Mouse (Mus musculus): ENCODE results near the gene Znrf1. TPM values are rescaled to one million over a fixed set of nuclear protein-coding genes. Genes with fewer than 3 reads are reported as not detected.
"Not testable (repeated sequence)": the region's sequence is repeated elsewhere in the genome, so short reads cannot be mapped to it uniquely, and the experiment has no call there.

The Znrf1 gene
- 104 TPM in 2 replicates for polyA plus RNA-seq (2016; fragmentation: Nextera tagmentation; extraction: Ambion mirVana)

DNA sequence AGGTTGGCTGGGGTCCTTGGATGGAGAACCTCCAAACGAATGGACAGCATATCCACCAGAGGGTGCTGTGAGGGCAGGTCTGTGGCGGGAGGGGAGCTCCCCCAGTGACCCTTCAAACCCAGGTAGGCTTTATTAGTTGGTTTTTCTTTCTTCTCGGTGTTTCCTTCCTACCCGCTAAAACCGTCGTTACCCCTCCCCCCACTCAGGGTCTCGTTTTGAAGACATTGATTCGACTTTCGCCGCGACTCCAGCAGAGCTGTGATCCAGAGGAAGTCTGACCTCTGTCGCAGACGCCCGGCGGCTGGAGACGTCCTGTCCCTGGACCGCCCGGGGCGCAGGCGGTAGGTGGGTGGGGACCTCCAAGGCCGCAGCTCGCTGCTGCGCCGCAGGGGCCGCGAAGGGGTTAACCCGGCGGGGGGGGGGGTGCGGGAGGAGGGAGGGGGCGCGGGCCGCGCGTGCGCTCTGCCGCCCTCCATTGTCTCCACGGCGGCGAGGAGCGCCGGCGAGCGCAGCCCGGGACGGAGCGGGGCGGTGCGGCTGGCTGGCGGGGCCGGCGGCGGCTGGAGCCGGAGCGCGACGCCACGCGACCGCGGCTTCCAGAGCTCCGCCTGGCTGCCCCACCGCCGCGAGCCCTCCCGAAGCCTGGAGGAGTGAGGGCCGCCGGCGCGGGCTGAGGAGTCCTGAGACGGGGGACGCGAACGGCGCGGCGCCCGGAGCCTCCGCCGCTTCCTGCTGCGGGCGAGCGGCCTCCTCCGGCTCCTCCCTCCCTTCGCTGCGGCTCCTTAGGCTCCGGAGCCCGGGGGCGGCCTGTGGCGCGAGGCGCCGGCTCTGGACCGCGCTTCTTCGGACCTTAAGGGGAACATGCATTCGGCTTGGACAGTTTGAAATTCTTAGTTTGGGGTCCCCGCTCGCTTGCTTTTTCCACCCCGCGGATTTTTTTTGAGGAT is at the start of gene Znrf1:
Znrf1 (plus strand) TSS at position 67 of the 947 bp plus-strand sequence.
- Histone ChIP-seq H3K27me3 (no peaks in the 10 kb centered on the region), H3K4me1 (peaks cover 33% of the 10 kb centered on the region), H3K9ac (peak within 1 kb of the TSS; percentile 97), H3K9me3 (replicated peaks) (no peaks in the 10 kb centered on the region), H3K27ac (peak within 1 kb of the TSS; percentile 96), H3K4me2 (replicated peaks) (peak within 1 kb of the TSS; percentile 84), H3K4me3 (peak within 1 kb of the TSS; percentile 83), H3K36me3 (no peaks in the 10 kb centered on the region)
- under 1% methylated on average over 70 of the region's 100 CpGs for WGBS
- peak; percentile 94 for ATAC-seq (ENCODE audit: low FRiP score)

DNA sequence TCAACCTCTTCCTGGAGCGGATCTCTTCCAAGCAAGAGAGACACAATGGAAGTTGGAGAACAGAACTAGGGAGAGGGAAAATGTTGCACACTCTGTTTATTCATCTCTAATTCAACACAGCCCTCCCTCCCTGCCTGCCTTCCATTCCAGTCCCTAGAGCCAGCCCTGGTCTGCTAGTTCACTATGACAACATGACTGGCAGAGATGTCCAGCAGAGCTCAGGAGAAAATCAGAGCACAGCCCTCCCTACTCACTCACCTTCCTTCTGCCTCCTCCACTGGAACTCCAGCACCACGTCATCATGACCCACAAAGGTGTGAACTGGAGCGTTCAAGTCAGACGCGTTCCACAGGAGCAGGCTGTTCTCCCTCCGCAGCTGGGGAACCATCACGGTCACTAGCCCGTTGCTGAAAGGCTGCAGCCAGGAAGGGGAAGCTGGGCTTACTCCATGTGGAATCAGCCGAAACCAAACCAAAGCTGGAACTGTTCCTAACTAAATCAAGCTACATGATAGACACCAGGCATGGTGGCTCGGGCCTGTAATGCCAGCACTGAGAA is 45.8 kb upstream of the Znrf1 start:
- WGBS: 91% methylated on average over 10 of the region's 10 CpGs
- Histone ChIP-seq H3K4me2 (replicated peaks) (no peak overlapping the region), H3K36me3 (peaks cover 10% of the 10 kb centered on the region), H3K9me3 (replicated peaks) (no peaks in the 10 kb centered on the region), H3K27me3 (no peaks in the 10 kb centered on the region), H3K27ac (no peak overlapping the region), H3K4me1 (no peaks in the 10 kb centered on the region), H3K4me3 (no peak overlapping the region), H3K9ac (no peak overlapping the region)
- no peak for ATAC-seq (ENCODE audit: low FRiP score)

GRCm38 (mm10) chr8:111491191-111491590 is 44.7 kb upstream of the Znrf1 start:
- no peak overlapping the region for H3K9ac ChIP-seq
- no peak overlapping the region for H3K27ac ChIP-seq
- no peaks in the 10 kb centered on the region for H3K27me3 ChIP-seq
- no peaks in the 10 kb centered on the region for H3K9me3 ChIP-seq (replicated peaks)
- 84% methylated on average over 7 of the region's 7 CpGs for WGBS
- H3K4me2 ChIP-seq (replicated peaks): no peak overlapping the region
- no peak for ATAC-seq (ENCODE audit: low FRiP score)
- H3K36me3 ChIP-seq: peaks cover 14% of the 10 kb centered on the region
- H3K4me3 ChIP-seq: no peak overlapping the region
- no peaks in the 10 kb centered on the region for H3K4me1 ChIP-seq

DNA sequence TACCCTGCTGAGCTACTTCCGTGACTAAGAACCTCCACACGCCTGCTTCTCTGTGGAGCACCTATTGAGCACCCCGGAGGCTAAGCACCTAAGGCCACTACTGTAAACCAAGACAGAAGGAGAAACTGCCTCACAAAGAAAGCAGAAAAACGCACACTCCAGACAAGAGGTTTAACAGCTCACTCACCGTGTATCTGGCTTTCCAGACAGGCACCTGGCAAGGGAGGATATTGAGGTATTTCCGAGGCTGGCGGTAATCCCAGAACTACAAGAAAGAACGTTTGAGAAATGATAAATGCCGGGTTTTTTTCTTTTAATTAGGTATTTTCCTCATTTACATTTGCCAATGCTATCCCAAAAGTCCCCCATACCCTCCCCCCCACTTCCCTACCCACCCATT is 43.4 kb upstream of the Znrf1 start:
- Histone ChIP-seq H3K4me3 (no peak overlapping the region), H3K9me3 (replicated peaks) (no peaks in the 10 kb centered on the region), H3K27me3 (no peaks in the 10 kb centered on the region), H3K9ac (no peak overlapping the region), H3K27ac (no peak overlapping the region), H3K4me2 (replicated peaks) (no peak overlapping the region), H3K4me1 (no peaks in the 10 kb centered on the region), H3K36me3 (peaks cover 18% of the 10 kb centered on the region)
- no peak for ATAC-seq (ENCODE audit: low FRiP score)
- 92% methylated on average over 9 of the region's 9 CpGs for WGBS

DNA sequence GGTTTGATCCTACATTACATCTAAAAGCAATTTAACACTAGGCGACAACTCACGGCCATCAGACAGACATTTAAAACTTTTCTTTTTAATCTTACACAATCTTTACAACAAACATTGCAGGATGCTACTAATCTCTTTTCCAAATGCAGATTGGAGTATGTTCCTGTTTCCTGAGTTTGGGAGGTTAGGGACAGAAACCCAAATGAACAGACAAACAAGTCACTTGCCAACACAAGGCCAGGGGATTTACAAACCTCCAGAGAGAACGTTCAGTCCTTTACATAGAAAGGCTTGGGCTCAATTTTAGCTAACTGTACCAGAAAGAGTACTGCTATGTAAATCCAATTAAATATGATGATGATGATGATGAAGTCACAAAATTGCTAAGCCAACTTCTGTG is 42.7 kb upstream of the Znrf1 start:
- H3K36me3 ChIP-seq: peaks cover 25% of the 10 kb centered on the region

GRCm38 (mm10) chr8:111496326-111496725 is 39.6 kb upstream of the Znrf1 start:
- Histone ChIP-seq H3K27ac (no peak overlapping the region), H3K27me3 (no peaks in the 10 kb centered on the region), H3K36me3 (peaks cover 41% of the 10 kb centered on the region), H3K4me2 (replicated peaks) (no peak overlapping the region), H3K9ac (no peak overlapping the region), H3K4me3 (no peak overlapping the region), H3K9me3 (replicated peaks) (no peaks in the 10 kb centered on the region), H3K4me1 (no peaks in the 10 kb centered on the region)
- WGBS: 86% methylated on average over 7 of the region's 7 CpGs
- ATAC-seq (ENCODE audit: low FRiP score): no peak

More for the DNA sequence above, 42.7 kb upstream of the Znrf1 start:
- 92% methylated on average over 3 of the region's 3 CpGs for WGBS
- Histone ChIP-seq H3K4me2 (replicated peaks) (no peak overlapping the region), H3K9me3 (replicated peaks) (no peaks in the 10 kb centered on the region), H3K4me3 (no peak overlapping the region), H3K27me3 (no peaks in the 10 kb centered on the region), H3K4me1 (no peaks in the 10 kb centered on the region), H3K27ac (no peak overlapping the region), H3K9ac (no peak overlapping the region)
- no peak for ATAC-seq (ENCODE audit: low FRiP score)

GRCm38 (mm10) chr8:111498249-111498648 is 37.6 kb upstream of the Znrf1 start:
- peaks cover 36% of the 10 kb centered on the region for H3K36me3 ChIP-seq
- ATAC-seq (ENCODE audit: low FRiP score): not testable (repeated sequence)

DNA sequence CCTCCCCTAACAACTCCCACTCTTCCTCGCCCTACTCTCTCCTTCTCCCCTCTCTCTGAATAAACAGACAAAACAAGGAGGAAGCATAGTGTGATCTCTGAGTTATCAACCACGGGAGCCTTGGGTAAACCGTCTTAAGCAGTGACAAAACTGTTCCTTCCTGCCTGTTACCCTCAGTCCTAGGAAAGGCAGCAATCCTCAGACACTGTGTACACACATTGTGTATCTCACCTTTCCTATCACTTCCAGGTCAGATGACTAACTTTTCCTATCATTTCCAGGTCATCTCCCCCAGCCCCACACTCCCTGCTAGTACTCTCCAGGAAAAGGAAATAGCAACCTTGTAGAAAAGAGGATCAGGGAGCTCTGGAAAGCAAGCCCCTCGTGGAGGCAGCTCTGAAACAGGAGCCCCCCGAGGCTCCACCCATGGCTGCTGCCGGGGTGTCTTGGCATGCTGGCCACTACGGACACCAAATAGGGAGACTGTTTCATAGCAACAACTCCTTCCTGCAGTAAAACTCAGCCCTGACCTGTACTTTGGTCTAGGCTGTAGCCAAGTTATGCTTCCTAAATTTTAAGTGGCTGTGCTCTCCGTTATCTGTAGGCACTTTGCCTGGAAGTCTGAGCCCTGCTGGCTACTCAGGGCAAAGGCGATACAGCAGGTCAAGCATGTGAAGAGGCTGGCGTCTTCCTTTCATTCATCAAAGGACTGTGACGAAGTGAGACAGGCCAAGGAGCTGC is 34.0 kb upstream of the Znrf1 start:
- ATAC-seq (ENCODE audit: low FRiP score): no peak
- H3K27ac ChIP-seq: no peak overlapping the region
- peaks cover 32% of the 10 kb centered on the region for H3K36me3 ChIP-seq
- no peak overlapping the region for H3K4me3 ChIP-seq
- H3K27me3 ChIP-seq: no peaks in the 10 kb centered on the region
- no peaks in the 10 kb centered on the region for H3K9me3 ChIP-seq (replicated peaks)
- WGBS: 73% methylated on average over 11 of the region's 11 CpGs
- no peaks in the 10 kb centered on the region for H3K4me1 ChIP-seq
- H3K4me2 ChIP-seq (replicated peaks): no peak overlapping the region
- no peak overlapping the region for H3K9ac ChIP-seq

More at GRCm38 (mm10) chr8:111498249-111498648, 37.6 kb upstream of the Znrf1 start:
- H3K4me3 ChIP-seq; H3K27me3 ChIP-seq; H3K9me3 ChIP-seq (replicated peaks); H3K4me2 ChIP-seq (replicated peaks); H3K27ac ChIP-seq; H3K4me1 ChIP-seq; H3K9ac ChIP-seq: not testable (repeated sequence)
- WGBS: 88% methylated on average over 6 of the region's 6 CpGs

GRCm38 (mm10) chr8:111508566-111508965 is 27.3 kb upstream of the Znrf1 start:
- no peaks in the 10 kb centered on the region for H3K9me3 ChIP-seq (replicated peaks)
- H3K9ac ChIP-seq: no peak overlapping the region
- H3K27me3 ChIP-seq: no peaks in the 10 kb centered on the region
- no peak overlapping the region for H3K4me2 ChIP-seq (replicated peaks)
- 0 out of 2 replicates have a peak, but pooled peaks cover 8% of the 10 kb centered on the region for H3K36me3 ChIP-seq
- H3K4me1 ChIP-seq: peaks cover 8% of the 10 kb centered on the region; the same call in 1 of the 2 replicates
- WGBS: 43% methylated on average over 2 of the region's 2 CpGs
- 0 out of 2 replicates have a peak overlapping the region, but pooled peaks have one; percentile 48 for H3K27ac ChIP-seq
- H3K4me3 ChIP-seq: no peak overlapping the region
- ATAC-seq (ENCODE audit: low FRiP score): no peak

GRCm38 (mm10) chr8:111509278-111509677 is 26.6 kb upstream of the Znrf1 start:
- ATAC-seq (ENCODE audit: low FRiP score): no peak
- Histone ChIP-seq H3K27ac (no peak overlapping the region), H3K9ac (no peak overlapping the region), H3K4me3 (no peak overlapping the region), H3K4me1 (peaks cover 8% of the 10 kb centered on the region; the same call in 1 of the 2 replicates), H3K36me3 (0 out of 2 replicates have a peak, but pooled peaks cover 1% of the 10 kb centered on the region), H3K9me3 (replicated peaks) (no peaks in the 10 kb centered on the region), H3K27me3 (no peaks in the 10 kb centered on the region), H3K4me2 (replicated peaks) (no peak overlapping the region)
- 84% methylated on average over 11 of the region's 11 CpGs for WGBS

- Histone ChIP-seq H3K4me1 (peaks cover 8% of the 10 kb centered on the region; the same call in 1 of the 2 replicates), H3K4me3 (no peak overlapping the region), H3K9me3 (replicated peaks) (no peaks in the 10 kb centered on the region), H3K27me3 (no peaks in the 10 kb centered on the region), H3K9ac (no peak overlapping the region), H3K36me3 (no peaks in the 10 kb centered on the region), H3K4me2 (replicated peaks) (no peak overlapping the region), H3K27ac (no peak overlapping the region)
- ATAC-seq (ENCODE audit: low FRiP score): no peak
- 64% methylated on average over 4 of the region's 4 CpGs for WGBS
Measured at GRCm38 (mm10) chr8:111510401-111510800, 25.5 kb upstream of the Znrf1 start.

DNA sequence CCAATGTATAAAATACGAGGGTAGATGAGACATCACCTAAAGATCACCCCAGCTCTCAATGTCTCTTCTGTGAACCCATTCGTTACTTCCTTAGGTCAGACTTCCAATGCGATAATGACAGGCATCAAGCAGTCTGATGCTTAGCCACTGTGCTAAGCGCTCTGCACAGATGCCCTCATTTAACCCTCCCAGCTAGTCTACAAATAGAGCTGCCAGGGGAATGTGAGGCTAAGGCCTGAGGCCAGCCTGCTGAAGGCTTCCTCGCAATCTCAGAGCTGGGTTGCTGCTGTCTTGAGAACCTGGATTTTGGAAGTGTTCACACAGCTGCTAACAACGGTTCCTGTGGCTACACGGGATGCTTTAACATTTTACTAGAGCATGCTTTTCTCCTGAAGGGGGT is 23.0 kb upstream of the Znrf1 start:
- Histone ChIP-seq H3K4me3 (no peak overlapping the region), H3K4me2 (replicated peaks) (no peak overlapping the region), H3K4me1 (peaks cover 8% of the 10 kb centered on the region; the same call in 1 of the 2 replicates), H3K9me3 (replicated peaks) (no peaks in the 10 kb centered on the region), H3K27me3 (no peaks in the 10 kb centered on the region), H3K27ac (no peak overlapping the region), H3K36me3 (peaks cover 3% of the 10 kb centered on the region; the same call in 1 of the 2 replicates), H3K9ac (no peak overlapping the region)
- 83% methylated on average over 7 of the region's 7 CpGs for WGBS
- no peak for ATAC-seq (ENCODE audit: low FRiP score)
